Mouse (Mus musculus): ENCODE measurements at regions not wholly inside any gene's neighbourhood (a gene's known extent, or its start where the extent isn't known, plus 50 kb on each side); places are given as distances from the start of the nearest gene placed in this dataset.

DNA sequence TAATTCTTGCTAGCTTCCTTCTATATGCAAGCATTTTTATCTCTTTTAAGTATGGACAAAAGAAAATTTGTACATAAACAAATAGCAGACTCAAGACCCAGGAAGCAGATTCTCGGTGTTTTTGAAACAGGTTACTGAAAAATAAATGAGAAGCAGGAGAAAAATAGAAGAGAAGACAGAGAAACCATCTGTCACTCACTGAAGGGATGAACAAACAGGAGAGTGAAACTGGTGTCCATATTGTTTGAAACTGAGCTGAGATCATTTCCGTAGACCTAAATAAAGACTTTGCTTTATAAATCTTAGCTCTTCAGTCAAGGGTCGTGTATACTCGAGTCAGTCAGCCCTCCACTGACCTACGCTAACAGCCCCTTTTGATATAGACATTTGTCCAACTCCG is 251.4 kb downstream of the Ptprc start:
- no peak overlapping the region for H3K27ac ChIP-seq (ENCODE audit: low read depth, low read length)

GRCm38 (mm10) chr1:137923705-137924104 is 251.8 kb downstream of the Ptprc start:
- ATAC-seq, result no peak
- Histone ChIP-seq H3K9ac (ENCODE audit: low read depth, low read length) (no peak overlapping the region), H3K36me3 (ENCODE audit: control insufficient read depth, insufficient read depth) (no peaks in the 10 kb centered on the region), H3K9me3 (ENCODE audit: control insufficient read depth) (no peaks in the 10 kb centered on the region), H3K27ac (ENCODE audit: low read depth, low read length) (no peak overlapping the region), H3K4me1 (replicated peaks; ENCODE audit: control insufficient read depth, insufficient read depth, low read length) (0 out of 2 replicates have a peak, but pooled peaks cover 6% of the 10 kb centered on the region), H3K27me3 (replicated peaks; ENCODE audit: control insufficient read depth, insufficient read depth, low read length) (no peaks in the 10 kb centered on the region), H3K4me3 (ENCODE audit: low read depth, low read length) (no peak overlapping the region), H3K4me2 (replicated peaks; ENCODE audit: low read depth) (no peak overlapping the region)
- TF ChIP-seq CTCF (IDR thresholded peaks at IDR 0.05; ENCODE audit: low read depth), result no peak
- 76% methylated on average over 2 of the region's 2 CpGs for WGBS

More for the DNA sequence above, 251.4 kb downstream of the Ptprc start:
- 0 out of 2 replicates have a peak, but pooled peaks cover 7% of the 10 kb centered on the region for H3K4me1 ChIP-seq (replicated peaks; ENCODE audit: control insufficient read depth, insufficient read depth, low read length)
- H3K9ac ChIP-seq (ENCODE audit: low read depth, low read length), result no peak overlapping the region
- no peaks in the 10 kb centered on the region for H3K27me3 ChIP-seq (replicated peaks; ENCODE audit: control insufficient read depth, insufficient read depth, low read length)
- TF ChIP-seq CTCF (IDR thresholded peaks at IDR 0.05; ENCODE audit: low read depth), result no peak
- no peak overlapping the region for H3K4me2 ChIP-seq (replicated peaks; ENCODE audit: low read depth)
- 80% methylated on average over 6 of the region's 6 CpGs for WGBS
- H3K36me3 ChIP-seq (ENCODE audit: control insufficient read depth, insufficient read depth), result no peaks in the 10 kb centered on the region
- H3K9me3 ChIP-seq (ENCODE audit: control insufficient read depth), result no peaks in the 10 kb centered on the region
- no peak overlapping the region for H3K4me3 ChIP-seq (ENCODE audit: low read depth, low read length)
- no peak for ATAC-seq

- Histone ChIP-seq H3K27me3 (replicated peaks; ENCODE audit: control insufficient read depth, insufficient read depth, low read length) (no peaks in the 10 kb centered on the region), H3K9me3 (ENCODE audit: control insufficient read depth) (no peaks in the 10 kb centered on the region), H3K9ac (ENCODE audit: low read depth, low read length) (no peak overlapping the region), H3K36me3 (ENCODE audit: control insufficient read depth, insufficient read depth) (no peaks in the 10 kb centered on the region), H3K4me3 (ENCODE audit: low read depth, low read length) (no peak overlapping the region), H3K27ac (ENCODE audit: low read depth, low read length) (peak overlapping the region; percentile 21; the same call in 1 of the 2 replicates), H3K4me1 (replicated peaks; ENCODE audit: control insufficient read depth, insufficient read depth, low read length) (0 out of 2 replicates have a peak, but pooled peaks cover 3% of the 10 kb centered on the region), H3K4me2 (replicated peaks; ENCODE audit: low read depth) (no peak overlapping the region)
- no peak for TF ChIP-seq CTCF (IDR thresholded peaks at IDR 0.05; ENCODE audit: low read depth)
- 72% methylated on average over 7 of the region's 7 CpGs for WGBS
- no peak for ATAC-seq
These were observed 252.7 kb downstream of the Ptprc start for GRCm38 (mm10) chr1:137922769-137923168.

- no peak for TF ChIP-seq CTCF (IDR thresholded peaks at IDR 0.05; ENCODE audit: low read depth)
- H3K36me3 ChIP-seq (ENCODE audit: control insufficient read depth, insufficient read depth), result no peaks in the 10 kb centered on the region
- no peak overlapping the region for H3K27ac ChIP-seq (ENCODE audit: low read depth, low read length)
- ATAC-seq, result no peak
- no peak overlapping the region for H3K9ac ChIP-seq (ENCODE audit: low read depth, low read length)
- no peak overlapping the region for H3K4me3 ChIP-seq (ENCODE audit: low read depth, low read length)
- H3K4me1 ChIP-seq (replicated peaks; ENCODE audit: control insufficient read depth, insufficient read depth, low read length), result no peaks in the 10 kb centered on the region
- no peaks in the 10 kb centered on the region for H3K27me3 ChIP-seq (replicated peaks; ENCODE audit: control insufficient read depth, insufficient read depth, low read length)
- WGBS, result 87% methylated on average over 2 of the region's 2 CpGs
- H3K9me3 ChIP-seq (ENCODE audit: control insufficient read depth), result no peaks in the 10 kb centered on the region
- H3K4me2 ChIP-seq (replicated peaks; ENCODE audit: low read depth), result no peak overlapping the region
These were observed 253.9 kb downstream of the Ptprc start for GRCm38 (mm10) chr1:137921592-137921991.

GRCm38 (mm10) chr1:137919739-137920563 is 255.6 kb downstream of the Ptprc start:
- H3K27me3 ChIP-seq (replicated peaks; ENCODE audit: control insufficient read depth, insufficient read depth, low read length), result no peaks in the 10 kb centered on the region
- H3K4me1 ChIP-seq (replicated peaks; ENCODE audit: control insufficient read depth, insufficient read depth, low read length), result no peaks in the 10 kb centered on the region
- ATAC-seq, result no peak; the same call in 1 of the 2 replicates
- no peak overlapping the region for H3K9ac ChIP-seq (ENCODE audit: low read depth, low read length)
- H3K36me3 ChIP-seq (ENCODE audit: control insufficient read depth, insufficient read depth), result no peaks in the 10 kb centered on the region
- no peak overlapping the region for H3K4me2 ChIP-seq (replicated peaks; ENCODE audit: low read depth)
- no peak overlapping the region for H3K27ac ChIP-seq (ENCODE audit: low read depth, low read length)
- TF ChIP-seq CTCF (IDR thresholded peaks at IDR 0.05; ENCODE audit: low read depth), result no peak
- H3K9me3 ChIP-seq (ENCODE audit: control insufficient read depth), result no peaks in the 10 kb centered on the region
- WGBS, result 68% methylated on average over 6 of the region's 6 CpGs
- H3K4me3 ChIP-seq (ENCODE audit: low read depth, low read length), result no peak overlapping the region

- H3K9ac ChIP-seq (ENCODE audit: low read depth, low read length), result no peak overlapping the region
- no peaks in the 10 kb centered on the region for H3K4me1 ChIP-seq (replicated peaks; ENCODE audit: control insufficient read depth, insufficient read depth, low read length)
- 85% methylated on average over 1 of the region's 1 CpGs for WGBS
- ATAC-seq, result no peak
- H3K4me3 ChIP-seq (ENCODE audit: low read depth, low read length), result no peak overlapping the region
- H3K36me3 ChIP-seq (ENCODE audit: control insufficient read depth, insufficient read depth), result no peaks in the 10 kb centered on the region
- no peaks in the 10 kb centered on the region for H3K9me3 ChIP-seq (ENCODE audit: control insufficient read depth)
- H3K4me2 ChIP-seq (replicated peaks; ENCODE audit: low read depth), result no peak overlapping the region
- H3K27me3 ChIP-seq (replicated peaks; ENCODE audit: control insufficient read depth, insufficient read depth, low read length), result no peaks in the 10 kb centered on the region
- no peak overlapping the region for H3K27ac ChIP-seq (ENCODE audit: low read depth, low read length)
- TF ChIP-seq CTCF (IDR thresholded peaks at IDR 0.05; ENCODE audit: low read depth), result no peak
These were observed 258.1 kb downstream of the Ptprc start for GRCm38 (mm10) chr1:137917449-137917848.
